Mouse (Mus musculus) MN1 (cell line): ENCODE data around the gene Lrrn1.

ENCODE experiments used
- DNase-seq: peaks from one replicate; pipeline ENCODE4 v3.0.0-alpha.2; 2016; ENCODE audit warnings: low spot score

Gene Lrrn1

DNA sequence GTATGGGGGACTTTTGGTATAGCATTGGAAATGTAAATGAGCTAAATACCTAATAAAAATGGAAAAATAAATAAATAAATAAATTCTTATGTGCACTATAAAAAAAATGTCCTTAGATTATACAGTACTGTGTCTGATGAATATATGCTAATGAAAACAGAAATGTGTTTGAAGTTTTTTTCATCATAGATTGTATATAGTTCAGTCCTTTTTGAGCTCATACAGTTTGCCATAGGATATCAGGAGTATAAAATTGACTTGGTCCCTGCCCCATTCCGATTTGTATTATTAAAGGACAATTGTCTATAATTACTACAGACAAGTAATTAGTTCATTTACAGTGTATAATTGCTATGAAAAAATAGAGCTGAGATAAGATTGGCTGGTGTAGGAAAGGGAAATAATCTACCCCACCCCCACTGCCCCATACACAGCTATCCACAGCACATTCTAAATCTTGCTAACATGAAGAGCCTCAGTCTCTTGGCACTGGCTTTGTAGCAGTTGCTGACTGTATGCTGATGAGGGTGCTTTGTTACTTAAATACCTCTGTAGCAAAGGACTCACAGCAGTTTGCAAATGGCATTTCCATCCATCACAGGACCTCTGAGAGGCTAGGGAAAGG is 54.3 kb downstream of the Lrrn1 start:
- DNase-seq: no peak

DNA sequence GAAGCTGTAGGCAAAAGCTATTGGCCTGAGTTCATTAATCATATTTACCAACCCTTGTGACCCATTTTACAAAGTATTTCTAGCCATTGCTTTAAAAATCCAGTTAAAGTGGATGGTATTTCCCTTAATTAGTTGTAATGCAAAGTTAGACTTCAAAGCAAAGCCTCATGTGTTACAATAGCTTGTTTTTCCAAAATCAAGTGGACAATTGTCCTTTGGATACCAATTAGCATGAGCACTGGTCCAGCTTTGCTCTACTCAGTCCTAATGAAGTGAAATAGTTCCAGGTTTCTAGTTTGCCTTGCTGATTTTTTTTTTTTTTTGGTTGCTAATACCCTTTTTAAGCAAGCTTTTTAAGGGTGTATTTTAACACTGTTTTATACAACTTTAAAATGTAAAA is 75.6 kb downstream of the Lrrn1 start:
- no peak for DNase-seq

GRCm38 (mm10) chr6:107614288-107614687 is 84.7 kb downstream of the Lrrn1 start:
- no peak for DNase-seq
